Mouse (Mus musculus) CD4-positive naive resting alpha-beta T cell, adult 76 days (primary cell): Measurements from ENCODE around the gene Olfr304. TPM values are rescaled to one million over a fixed set of nuclear protein-coding genes. Genes with fewer than 3 reads are reported as not detected.

Experiments
- total RNA-seq: library from RNA; stranded (reverse); gene quantifications from one replicate; pipeline ENCODE4 v1.2.4, GENCODE M21; 2023

The Olfr304 gene
- total RNA-seq = not detected

GRCm38 (mm10) chr7:86386558-86386957 lies at the start of gene Olfr304:
Gene Olfr304 (minus strand): TSS chr7:86386658.

GRCm38 (mm10) chr7:86403546-86403945 lies 17.1 kb upstream of the Olfr304 start, which contains the start of gene Olfr301:
Gene Olfr301 (plus strand): TSS chr7:86403846.

GRCm38 (mm10) chr7:86397689-86398088 lies 11.2 kb upstream of the Olfr304 start, which contains the start of gene Olfr303:
Gene Olfr303 (minus strand): TSS chr7:86397789.

GRCm38 (mm10) chr7:86366828-86367227 lies 19.6 kb downstream of the Olfr304 start, which contains the start of gene Olfr305:
Gene Olfr305 (minus strand): TSS chr7:86366928.

GRCm38 (mm10) chr7:86337486-86337885 lies 49.0 kb downstream of the Olfr304 start, which contains the start of gene Olfr307:
Gene Olfr307 (minus strand): TSS chr7:86337586.

Other genes starting within 250 kb of the Olfr304 start
- gene Vmn2r75, start 214.9 kb downstream of the Olfr304 start, total RNA-seq = not detected
- gene Vmn2r76, start 140.3 kb downstream of the Olfr304 start, total RNA-seq = not detected
- not detected for gene Olfr310, start 109.5 kb downstream of the Olfr304 start, total RNA-seq
- gene Olfr309, start 73.0 kb downstream of the Olfr304 start, total RNA-seq = not detected
- gene Olfr308, start 61.0 kb downstream of the Olfr304 start, total RNA-seq = not detected
- gene Olfr307, start 49.1 kb downstream of the Olfr304 start, total RNA-seq = not detected
- not detected for gene Olfr305, start 19.7 kb downstream of the Olfr304 start, total RNA-seq
- gene Olfr303, start 11.1 kb upstream of the Olfr304 start, total RNA-seq = not detected
- gene Olfr301, start 17.2 kb upstream of the Olfr304 start, total RNA-seq = not detected
- not detected for gene Olfr299, start 73.3 kb upstream of the Olfr304 start, total RNA-seq
- not detected for gene Olfr298, start 105.8 kb upstream of the Olfr304 start, total RNA-seq
- gene Olfr297, start 133.3 kb upstream of the Olfr304 start, total RNA-seq = not detected
- not detected for gene Olfr295, start 197.2 kb upstream of the Olfr304 start, total RNA-seq
- gene Olfr294, start 230.0 kb upstream of the Olfr304 start, total RNA-seq = not detected